Mouse (Mus musculus) mesoderm, embryonic 11.5 days (tissue): ENCODE data around the gene Chrna10.
A peak's percentile ranks its signal among the peaks of the same experiment; 100 is the strongest.

Experiments used
- DNase-seq: peaks from one replicate; pipeline ENCODE4 v3.0.0-alpha.2; 2012; ENCODE audit warnings: low read depth, low spot score

Gene Chrna10

GRCm38 (mm10) chr7:102116579-102117331 is at the start of gene Chrna10:
TSS of gene Chrna10 (minus strand) at chr7:102116828.
- no peak for DNase-seq

DNA sequence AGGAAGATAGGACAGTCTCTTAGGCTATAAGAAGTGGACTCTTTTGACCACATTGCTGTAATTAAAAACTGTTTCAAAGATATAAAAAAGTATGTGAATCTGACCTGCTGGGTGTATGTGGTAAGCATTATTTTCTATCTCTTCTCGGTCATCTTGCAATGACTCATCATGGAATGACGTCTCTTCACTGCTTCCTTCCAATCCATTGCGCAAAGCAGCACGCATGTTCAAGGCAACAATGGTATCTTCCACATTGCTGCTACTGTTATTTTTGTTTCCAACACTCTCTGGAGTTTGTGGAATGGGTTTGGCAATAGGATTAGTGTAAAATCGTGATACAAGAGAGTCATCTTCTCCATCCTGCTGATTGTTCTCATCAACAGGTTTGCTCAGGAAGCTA is 37.1 kb upstream of the Chrna10 start:
- no peak for DNase-seq

- DNase-seq: no peak
Observed at GRCm38 (mm10) chr7:102137898-102138297, 21.3 kb upstream of the Chrna10 start.

- DNase-seq: peak; percentile 48
Observed at GRCm38 (mm10) chr7:102137464-102137863, 20.8 kb upstream of the Chrna10 start.

DNA sequence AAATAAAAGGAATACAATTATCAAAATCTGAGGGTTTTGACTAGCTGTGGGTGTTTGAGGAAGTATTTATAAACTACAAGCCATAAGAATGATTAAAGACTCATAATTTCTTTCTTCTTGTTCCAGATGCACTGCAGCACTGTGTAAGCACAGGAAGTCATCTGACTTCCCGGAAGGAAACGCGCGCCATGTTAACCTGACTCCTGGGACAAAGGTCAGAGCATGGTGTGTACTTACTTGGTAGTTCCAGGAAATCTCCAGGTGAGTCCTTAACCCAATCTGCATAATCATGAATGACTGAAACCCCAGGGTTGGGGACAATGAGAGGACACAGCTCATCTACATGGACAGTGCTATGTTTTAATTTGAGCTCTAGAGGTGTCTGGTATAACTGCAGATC is 15.8 kb upstream of the Chrna10 start:
- DNase-seq: no peak

GRCm38 (mm10) chr7:102120326-102120725 is 3.7 kb upstream of the Chrna10 start:
- DNase-seq: no peak

DNA sequence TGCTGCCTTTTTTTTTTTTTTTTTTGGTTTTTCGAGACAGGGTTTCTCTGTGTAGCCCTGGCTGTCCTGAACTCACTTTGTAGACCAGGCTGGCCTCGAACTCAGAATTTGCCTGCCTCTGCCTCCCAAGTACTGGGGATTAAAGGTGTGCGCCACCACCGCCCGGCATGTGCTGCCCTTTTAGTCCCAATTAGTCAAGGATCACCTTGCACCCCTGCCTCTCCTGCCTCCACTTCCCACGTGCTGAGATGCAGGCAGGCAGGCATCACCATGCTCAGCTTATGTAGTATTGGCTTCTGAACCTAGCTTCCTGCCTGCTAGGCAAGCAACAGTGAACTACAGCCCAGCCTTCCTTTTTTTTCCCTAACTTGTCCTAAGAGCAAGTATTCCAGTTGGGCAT is 754 bp upstream of the Chrna10 start:
- DNase-seq: no peak

DNA sequence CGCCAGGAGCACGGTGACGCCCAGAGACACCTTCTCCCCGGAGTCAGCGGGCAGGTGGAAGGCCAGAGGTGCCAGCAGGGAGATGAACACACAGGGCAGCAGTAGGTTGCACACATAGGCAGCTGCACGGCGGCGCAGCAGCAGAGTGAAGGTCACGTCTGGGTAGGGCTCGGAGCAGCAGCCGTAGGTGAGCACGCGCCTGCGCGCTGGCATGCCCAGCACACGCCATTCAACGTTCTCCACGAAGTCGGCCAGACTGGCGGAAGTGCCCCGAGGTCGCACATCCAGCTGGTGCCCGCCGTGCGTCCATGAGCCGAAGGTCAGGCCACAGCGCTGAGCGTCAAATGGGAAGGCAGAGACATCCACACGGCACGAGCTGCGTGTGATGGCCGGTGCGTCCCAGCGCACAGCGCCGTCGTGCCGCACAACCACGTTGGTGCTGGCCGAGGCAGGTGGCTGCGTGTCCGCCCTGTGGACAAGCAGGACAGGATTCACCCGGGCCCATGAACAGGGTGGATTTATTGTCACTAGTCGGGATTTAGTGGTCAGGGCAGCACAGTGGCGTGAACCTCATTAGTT is 3.4 kb downstream of the Chrna10 start:
- no peak for DNase-seq

DNA sequence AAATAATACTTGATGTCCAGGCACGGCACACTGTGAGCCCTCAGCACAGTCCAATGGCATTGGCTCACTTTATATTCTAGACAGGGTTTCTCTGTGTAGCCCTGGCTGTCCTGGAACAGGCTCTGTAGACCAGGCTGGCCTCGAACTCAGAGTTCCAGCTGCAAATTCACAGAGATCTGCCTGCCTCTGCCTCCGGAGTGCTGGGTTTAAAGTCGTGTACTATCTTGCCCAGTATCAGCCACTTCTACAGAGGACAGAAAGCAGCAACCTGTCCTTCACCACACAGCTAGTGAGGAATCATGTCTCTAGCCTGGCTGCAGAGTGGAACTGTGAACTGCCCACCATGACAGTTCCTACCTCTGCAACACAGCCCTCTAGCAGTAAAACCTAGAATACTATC is 6.9 kb downstream of the Chrna10 start:
- DNase-seq: no peak

DNA sequence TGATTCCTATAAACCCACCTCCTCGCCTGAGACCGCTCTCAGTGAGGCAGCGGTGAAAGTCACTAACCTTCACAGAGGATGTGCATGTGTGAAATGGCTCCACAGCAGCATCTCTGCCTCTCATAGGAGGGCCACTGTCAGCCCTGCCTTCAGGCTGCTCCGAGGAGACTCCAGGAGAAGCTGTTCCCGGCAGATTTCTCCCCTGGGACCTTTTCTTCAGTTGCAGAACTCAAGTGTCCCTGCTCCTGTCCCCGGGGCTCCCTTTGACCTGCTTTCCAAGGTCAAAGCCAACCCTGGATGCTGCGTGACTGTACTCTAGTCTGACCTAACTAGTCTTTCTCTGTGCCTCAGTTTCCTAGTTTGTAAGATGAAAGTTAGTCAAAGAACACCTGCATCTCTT is 7.5 kb downstream of the Chrna10 start, which contains the start of gene Art5:
TSS of gene Art5 (minus strand) at position 319 of the 400 bp plus-strand sequence.
- no peak for DNase-seq

GRCm38 (mm10) chr7:102108206-102108605 is 8.4 kb downstream of the Chrna10 start:
- DNase-seq: no peak

GRCm38 (mm10) chr7:102106700-102107141 is 9.9 kb downstream of the Chrna10 start:
- no peak for DNase-seq

GRCm38 (mm10) chr7:102104126-102104525 is 12.5 kb downstream of the Chrna10 start:
- DNase-seq: no peak

GRCm38 (mm10) chr7:102103555-102103954 is 13.1 kb downstream of the Chrna10 start:
- DNase-seq: no peak

GRCm38 (mm10) chr7:102102696-102103095 is 13.9 kb downstream of the Chrna10 start:
- no peak for DNase-seq

DNA sequence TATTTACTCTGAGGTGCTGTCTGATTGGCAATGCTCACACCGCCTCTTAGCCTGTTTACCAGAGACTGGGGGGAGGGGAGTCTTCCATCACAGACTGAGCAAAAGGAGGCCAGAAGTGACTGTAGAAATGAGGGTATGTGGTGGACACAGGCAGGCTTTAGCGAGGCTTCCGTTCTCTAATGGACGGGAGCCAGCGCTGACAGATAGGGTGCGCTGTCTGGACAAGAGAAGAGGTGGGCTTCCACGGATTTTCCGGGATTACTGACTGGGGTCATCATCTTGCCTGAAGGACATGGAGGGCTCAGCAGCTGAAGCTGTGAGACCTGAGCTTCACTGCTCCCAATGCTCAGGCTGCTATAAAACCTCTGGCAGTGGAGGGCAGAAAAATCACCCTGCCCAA is 14.4 kb downstream of the Chrna10 start:
- no peak for DNase-seq

DNA sequence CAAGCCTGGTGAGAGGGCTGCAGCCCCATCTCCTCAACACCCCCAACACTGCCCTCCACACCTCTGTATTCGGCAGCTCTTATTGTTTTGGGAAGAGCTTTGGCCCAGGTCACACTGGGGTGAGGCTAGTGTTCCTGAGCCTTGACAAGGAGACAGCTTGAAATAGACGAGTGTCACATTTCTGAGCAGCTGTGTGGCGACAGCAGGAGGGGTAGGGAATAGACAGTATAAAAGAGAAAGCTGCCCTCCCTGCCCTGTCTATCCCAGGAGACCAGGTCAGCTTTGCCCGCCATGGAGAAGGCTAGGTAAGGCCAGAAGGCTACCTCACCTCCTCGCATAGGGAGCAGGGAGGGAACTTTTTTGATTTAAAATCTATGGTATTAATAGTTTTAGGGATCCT is 15.1 kb downstream of the Chrna10 start, which contains the start of gene Art1:
TSS of gene Art1 (plus strand) at position 257 of the 400 bp plus-strand sequence.
- DNase-seq: no peak

GRCm38 (mm10) chr7:102100868-102101267 is 15.8 kb downstream of the Chrna10 start:
- DNase-seq: no peak

GRCm38 (mm10) chr7:102099760-102100661 is 16.6 kb downstream of the Chrna10 start:
- peak; percentile 75 for DNase-seq

DNA sequence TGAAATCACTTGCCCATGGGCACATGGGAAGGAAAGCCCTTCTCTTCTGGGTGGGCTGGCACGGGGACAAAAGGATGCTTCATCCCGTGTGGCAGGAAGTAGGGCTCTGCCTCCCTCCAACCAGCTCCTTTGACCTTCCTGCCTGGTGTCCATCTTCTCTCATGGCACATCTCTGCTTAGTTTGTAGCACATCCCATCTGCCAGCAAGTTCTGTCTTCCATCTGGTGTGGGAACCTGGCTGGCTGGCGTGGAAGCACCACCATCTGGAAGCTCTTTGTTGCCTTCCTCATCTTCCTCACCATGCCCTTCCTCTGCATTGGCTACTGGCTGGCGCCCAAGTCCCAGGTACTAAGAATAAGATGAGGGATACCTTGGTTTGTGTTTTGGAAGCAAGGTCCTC is 29.3 kb downstream of the Chrna10 start:
- DNase-seq: no peak

GRCm38 (mm10) chr7:102084041-102084696 is 32.5 kb downstream of the Chrna10 start:
- DNase-seq: no peak

- DNase-seq: no peak
Observed at GRCm38 (mm10) chr7:102082816-102083215, 33.8 kb downstream of the Chrna10 start, which contains the start of gene Trpc2. TSS of gene Trpc2 (plus strand) at chr7:102083116.
